Mouse (Mus musculus) cerebellum, postnatal 4 days (tissue): ENCODE data around the gene D13Ertd608e.
"Not testable (repeated sequence)": the region's sequence is repeated elsewhere in the genome, so short reads cannot be mapped to it uniquely, and the experiment has no call there.

Source experiments
- DNase-seq, 2 experiments: peaks; one replicate each; pipeline ENCODE4 v3.0.0; 2022; ENCODE audit warnings: low spot score in 2 of 2, mixed read lengths in 1 of 2

Gene D13Ertd608e

GRCm38 (mm10) chr13:119835320-119836056 is at the start of gene D13Ertd608e:
Gene D13Ertd608e (plus strand): TSS chr13:119836006.
- peak in 1 of 2 experiments; percentile 30 for DNase-seq

GRCm38 (mm10) chr13:119789851-119790717 is 45.7 kb upstream of the D13Ertd608e start:
- peak; percentile 27 to 69 for DNase-seq

- DNase-seq: peak; percentile 79 to 92
Measured at GRCm38 (mm10) chr13:119790761-119791579, 44.8 kb upstream of the D13Ertd608e start, which contains the start of gene Zfp131. Gene Zfp131 (minus strand): TSS chr13:119790889.

GRCm38 (mm10) chr13:119791580-119792135 is 44.1 kb upstream of the D13Ertd608e start:
- DNase-seq: no peak

GRCm38 (mm10) chr13:119792791-119793404 is 42.9 kb upstream of the D13Ertd608e start:
- no peak for DNase-seq

- DNase-seq: no peak
Measured at GRCm38 (mm10) chr13:119797656-119798055, 38.1 kb upstream of the D13Ertd608e start.

GRCm38 (mm10) chr13:119808937-119809336 is 26.9 kb upstream of the D13Ertd608e start:
- no peak for DNase-seq

GRCm38 (mm10) chr13:119810031-119810430 is 25.8 kb upstream of the D13Ertd608e start:
- DNase-seq: no peak

- no peak for DNase-seq
Measured at GRCm38 (mm10) chr13:119816798-119817197, 19.0 kb upstream of the D13Ertd608e start.

GRCm38 (mm10) chr13:119817579-119818206 is 18.1 kb upstream of the D13Ertd608e start:
- DNase-seq: no peak

GRCm38 (mm10) chr13:119830116-119830515 is 5.7 kb upstream of the D13Ertd608e start, which contains the start of gene AF067063:
Gene AF067063 (minus strand): TSS chr13:119830216.
- DNase-seq: not testable (repeated sequence)

- DNase-seq: peak in 1 of 2 experiments; percentile 10
Measured at GRCm38 (mm10) chr13:119836324-119836811, 562 bp downstream of the D13Ertd608e start.

- peak in 1 of 2 experiments; percentile 61 for DNase-seq
Measured at GRCm38 (mm10) chr13:119837719-119838337, 2.0 kb downstream of the D13Ertd608e start.

- DNase-seq: not testable (repeated sequence)
Measured at GRCm38 (mm10) chr13:119839982-119840381, 4.2 kb downstream of the D13Ertd608e start.

- not testable (repeated sequence) for DNase-seq
Measured at GRCm38 (mm10) chr13:119862399-119862798, 26.6 kb downstream of the D13Ertd608e start.

GRCm38 (mm10) chr13:119864395-119864999 is 28.7 kb downstream of the D13Ertd608e start:
- DNase-seq: not testable (repeated sequence)

GRCm38 (mm10) chr13:119886896-119887295 is 51.1 kb downstream of the D13Ertd608e start:
- DNase-seq: not testable (repeated sequence)

GRCm38 (mm10) chr13:119894685-119895084 is 58.9 kb downstream of the D13Ertd608e start, which contains the start of gene Tcstv1:
Gene Tcstv1 (minus strand): TSS chr13:119894785.
- DNase-seq: not testable (repeated sequence)
